Mouse (Mus musculus) hindbrain, embryonic 11.5 days (tissue): ENCODE data around the gene Mrpl9. TPM values are rescaled to one million over a fixed set of nuclear protein-coding genes. Genes with fewer than 3 reads are reported as not detected.
A peak's percentile ranks its signal among the peaks of the same experiment; 100 is the strongest.

ENCODE experiments used
- ATAC-seq: fragments of 200-750 bp; cut with Nextera tagmentation; 2 replicates; pipeline ENCODE4 v1.8.0; 2017; ENCODE audit warnings: mild to moderate bottlenecking, moderate TSS enrichment, moderate library complexity; ENCODE audit not compliant: low FRiP score
- DNase-seq: peaks from one replicate; pipeline ENCODE4 v3.0.0-alpha.2; 2015; ENCODE audit warnings: low spot score
- H3K27ac ChIP-seq: fragments of 300-500 bp; sonication (generic); 2 replicates; pipeline ENCODE4 v1.5.1; 2014; ENCODE audit warnings: mild to moderate bottlenecking, low read depth, low read length
- H3K27me3 ChIP-seq: fragments of 300-500 bp; sonication (generic); 2 replicates; pipeline ENCODE4 v1.6.1; 2014; ENCODE audit warnings: mild to moderate bottlenecking, low read length, moderate library complexity, mixed read lengths; ENCODE audit not compliant: control insufficient read depth, insufficient read depth
- H3K36me3 ChIP-seq: fragments of 300-500 bp; sonication (generic); 2 replicates; pipeline ENCODE4 v1.6.1; 2014; ENCODE audit warnings: mild to moderate bottlenecking, low read length, moderate library complexity, mixed read lengths; ENCODE audit not compliant: control insufficient read depth, insufficient read depth
- H3K4me1 ChIP-seq: fragments of 300-500 bp; sonication (generic); replicated peaks from 2 replicates; pipeline ENCODE4 v1.6.1; 2014; ENCODE audit warnings: low read length, mixed read lengths; ENCODE audit not compliant: control insufficient read depth, insufficient read depth
- H3K4me2 ChIP-seq: fragments of 300-500 bp; sonication (generic); replicated peaks from 2 replicates; pipeline ENCODE4 v1.6.1; 2014; ENCODE audit warnings: mild to moderate bottlenecking, low read depth, low read length
- H3K4me3 ChIP-seq: fragments of 300-500 bp; sonication (generic); 2 replicates; pipeline ENCODE4 v1.5.1; 2014; ENCODE audit warnings: low read depth, low read length
- H3K9ac ChIP-seq: fragments of 300-500 bp; sonication (generic); 2 replicates; pipeline ENCODE4 v1.6.1; 2014; ENCODE audit warnings: low read depth, low read length
- H3K9me3 ChIP-seq: fragments of 300-500 bp; sonication (generic); 2 replicates; pipeline ENCODE4 v1.6.1; 2016; ENCODE audit warnings: low read length; ENCODE audit not compliant: control insufficient read depth
- WGBS: fragments of 180-500 bp; shearing (Covaris S2); extraction: QIAGEN DNeasy Blood & Tissue Kit; methylation state at CpG from one replicate; pipeline ENCODE4 v1.1.7; 2014; 5-methylcytosine and 5-hydroxymethylcytosine counted together
- polyA plus RNA-seq: library from polyadenylated mRNA; unstranded; fragments of >200 nt; fragmentation: Nextera tagmentation; extraction: Ambion mirVana; gene quantifications from 2 replicates; pipeline ENCODE4 v1.2.1, GENCODE M21; 2014

Mrpl9 gene
- polyA plus RNA-seq, result 70.5 and 72.1 TPM in 2 replicates

- peaks cover 2% of the 10 kb centered on the region; the same call in 1 of the 2 replicates for H3K4me1 ChIP-seq
- ATAC-seq (peak; percentile 98), DNase-seq (peak; percentile 98)
- peak within 1 kb of the TSS; percentile 86 for H3K9ac ChIP-seq
- H3K27me3 ChIP-seq, result no peaks in the 10 kb centered on the region
- 1% methylated on average over 39 of the region's 39 CpGs for WGBS
- peak within 1 kb of the TSS; percentile 46 for H3K4me2 ChIP-seq
- H3K9me3 ChIP-seq, result no peaks in the 10 kb centered on the region
- peak within 1 kb of the TSS; percentile 55; the same call in 1 of the 2 replicates for H3K27ac ChIP-seq
- peak within 1 kb of the TSS; percentile 74 for H3K4me3 ChIP-seq
- H3K36me3 ChIP-seq, result peaks cover 7% of the 10 kb centered on the region
Measured at GRCm38 (mm10) chr3:94442951-94443596, at the start of gene Mrpl9. Mrpl9 (plus strand) TSS chr3:94443318.

GRCm38 (mm10) chr3:94396336-94396735, 46.8 kb upstream of the Mrpl9 start:
- Histone ChIP-seq H3K9me3 (no peaks in the 10 kb centered on the region), H3K27ac (no peak overlapping the region), H3K4me3 (no peak overlapping the region), H3K4me1 (peaks cover 4% of the 10 kb centered on the region; the same call in 1 of the 2 replicates), H3K27me3 (no peaks in the 10 kb centered on the region), H3K36me3 (no peaks in the 10 kb centered on the region), H3K4me2 (no peak overlapping the region), H3K9ac (no peak overlapping the region)
- WGBS, result 84% methylated on average over 1 of the region's 1 CpGs
- no peak for DNase-seq
- ATAC-seq, result no peak

DNA sequence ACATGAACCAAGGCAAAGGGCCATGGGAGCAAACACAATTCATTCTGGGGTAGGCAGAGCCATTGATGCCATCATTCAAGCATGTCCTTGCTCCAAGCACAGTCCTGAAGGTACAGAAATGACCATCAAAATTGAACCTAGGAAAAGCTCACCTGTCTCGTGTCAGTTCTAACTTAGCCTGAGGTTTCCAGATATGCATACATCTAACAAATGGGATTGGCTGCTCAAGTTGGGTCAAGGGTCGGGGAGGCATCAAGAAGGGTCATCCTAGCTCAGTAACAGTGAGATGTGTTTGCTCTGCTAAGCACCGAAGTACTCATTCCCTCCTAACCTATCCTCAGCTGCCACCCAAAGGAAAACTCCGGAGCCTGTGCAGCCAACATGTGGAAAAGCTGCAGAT, 46.3 kb upstream of the Mrpl9 start:
- Histone ChIP-seq H3K4me1 (peaks cover 4% of the 10 kb centered on the region; the same call in 1 of the 2 replicates), H3K9ac (no peak overlapping the region), H3K9me3 (no peaks in the 10 kb centered on the region), H3K4me3 (no peak overlapping the region), H3K4me2 (no peak overlapping the region), H3K36me3 (no peaks in the 10 kb centered on the region), H3K27ac (no peak overlapping the region), H3K27me3 (no peaks in the 10 kb centered on the region)
- 81% methylated on average over 4 of the region's 4 CpGs for WGBS
- no peak for DNase-seq
- ATAC-seq, result no peak

- Histone ChIP-seq H3K4me2 (peak within 1 kb of the TSS; percentile 67), H3K27me3 (no peaks in the 10 kb centered on the region), H3K9ac (peak within 1 kb of the TSS; percentile 59), H3K27ac (0 out of 2 replicates have a peak within 1 kb of the TSS, but pooled peaks have one; percentile 39), H3K9me3 (no peaks in the 10 kb centered on the region), H3K36me3 (no peaks in the 10 kb centered on the region), H3K4me3 (peak within 1 kb of the TSS; percentile 32), H3K4me1 (peaks cover 4% of the 10 kb centered on the region; the same call in 1 of the 2 replicates)
- ATAC-seq, result no peak
- WGBS, result 70% methylated on average over 6 of the region's 6 CpGs
- DNase-seq, result no peak
Measured at GRCm38 (mm10) chr3:94398217-94398616, 44.9 kb upstream of the Mrpl9 start, which contains the start of gene Lingo4. Lingo4 (plus strand) TSS chr3:94398517.

- H3K9me3 ChIP-seq, result no peaks in the 10 kb centered on the region
- ATAC-seq (peak; percentile 67), DNase-seq (peak; percentile 66)
- under 1% methylated on average over 20 of the region's 20 CpGs for WGBS
- H3K9ac ChIP-seq, result peak overlapping the region; percentile 59
- H3K36me3 ChIP-seq, result no peaks in the 10 kb centered on the region
- peak overlapping the region; percentile 32 for H3K4me3 ChIP-seq
- H3K4me2 ChIP-seq, result peak overlapping the region; percentile 67
- 0 out of 2 replicates have a peak overlapping the region, but pooled peaks have one; percentile 39 for H3K27ac ChIP-seq
- no peaks in the 10 kb centered on the region for H3K27me3 ChIP-seq
- peaks cover 4% of the 10 kb centered on the region; the same call in 1 of the 2 replicates for H3K4me1 ChIP-seq
Measured at GRCm38 (mm10) chr3:94398943-94399481, 44.1 kb upstream of the Mrpl9 start.

- no peak overlapping the region; the same call in 1 of the 2 replicates for H3K4me3 ChIP-seq
- peak overlapping the region; percentile 43; the same call in 1 of the 2 replicates for H3K27ac ChIP-seq
Measured at GRCm38 (mm10) chr3:94399663-94400310, 43.3 kb upstream of the Mrpl9 start.

DNA sequence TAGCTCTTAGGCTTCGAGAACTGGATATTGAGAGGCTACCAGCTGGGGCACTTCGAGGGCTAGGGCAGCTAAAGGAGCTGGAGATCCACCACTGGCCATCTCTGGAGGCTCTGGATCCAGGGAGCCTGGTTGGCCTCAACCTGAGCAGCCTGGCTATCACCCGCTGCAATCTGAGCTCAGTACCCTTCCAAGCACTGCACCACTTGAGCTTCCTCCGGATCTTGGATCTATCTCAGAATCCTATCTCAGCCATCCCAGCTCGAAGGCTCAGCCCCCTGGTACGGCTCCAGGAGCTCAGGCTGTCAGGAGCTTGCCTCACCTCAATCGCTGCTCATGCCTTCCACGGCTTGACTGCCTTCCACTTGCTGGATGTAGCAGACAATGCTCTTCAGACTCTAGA, 40.7 kb upstream of the Mrpl9 start:
- Histone ChIP-seq H3K27me3 (no peaks in the 10 kb centered on the region; the same call in 1 of the 2 replicates), H3K9ac (no peak overlapping the region), H3K4me1 (peaks cover 7% of the 10 kb centered on the region; the same call in 1 of the 2 replicates), H3K4me3 (no peak overlapping the region), H3K4me2 (no peak overlapping the region), H3K9me3 (no peaks in the 10 kb centered on the region), H3K27ac (no peak overlapping the region), H3K36me3 (no peaks in the 10 kb centered on the region)
- no peak for DNase-seq
- WGBS, result 80% methylated on average over 8 of the region's 8 CpGs
- no peak for ATAC-seq

More at GRCm38 (mm10) chr3:94399663-94400310, 43.3 kb upstream of the Mrpl9 start:
- H3K27me3 ChIP-seq, result no peaks in the 10 kb centered on the region; the same call in 1 of the 2 replicates
- peaks cover 7% of the 10 kb centered on the region; the same call in 1 of the 2 replicates for H3K4me1 ChIP-seq
- ATAC-seq, result peak; percentile 55
- H3K9me3 ChIP-seq, result no peaks in the 10 kb centered on the region
- DNase-seq, result peak; percentile 51
- peak overlapping the region; percentile 12; the same call in 1 of the 2 replicates for H3K9ac ChIP-seq
- H3K36me3 ChIP-seq, result no peaks in the 10 kb centered on the region
- WGBS, result 14% methylated on average over 5 of the region's 5 CpGs
- H3K4me2 ChIP-seq, result peak overlapping the region; percentile 67

DNA sequence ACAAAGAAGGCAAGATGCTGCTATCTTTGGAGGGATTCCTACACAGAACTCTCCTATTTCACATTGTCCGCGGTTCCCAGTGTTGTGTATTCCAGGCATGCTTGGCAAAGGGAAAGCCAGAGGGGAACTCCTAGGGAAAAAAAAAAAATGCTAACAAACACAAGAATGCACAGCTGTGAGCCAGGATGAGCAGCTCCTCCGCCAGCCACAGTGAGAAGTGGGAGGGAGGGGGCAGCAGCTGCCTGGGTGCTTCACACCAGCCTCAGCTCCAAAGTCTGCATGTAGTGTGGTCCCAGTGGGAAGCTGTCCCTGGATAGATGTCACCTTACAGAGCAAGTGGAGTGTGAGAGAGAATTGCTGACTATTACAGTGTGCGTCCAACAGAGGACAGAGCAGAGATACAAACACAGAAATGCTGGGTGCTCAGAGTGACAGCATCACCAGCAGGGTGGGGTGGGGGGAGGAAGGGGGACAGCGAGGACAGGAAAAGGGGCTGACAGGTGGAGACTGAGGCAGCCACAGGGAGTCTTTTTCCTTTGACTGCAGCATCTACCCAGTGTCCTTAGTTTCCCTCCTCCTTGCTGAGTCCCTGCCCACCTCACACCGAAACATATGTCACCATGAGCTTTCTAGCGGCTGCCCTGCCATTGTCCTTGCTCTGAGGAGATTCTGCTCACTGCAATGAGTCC, 38.6 kb upstream of the Mrpl9 start:
- no peak overlapping the region for H3K27ac ChIP-seq
- H3K4me2 ChIP-seq, result no peak overlapping the region
- no peak for DNase-seq
- ATAC-seq, result no peak
- peaks cover 7% of the 10 kb centered on the region; the same call in 1 of the 2 replicates for H3K4me1 ChIP-seq
- no peak overlapping the region for H3K9ac ChIP-seq
- no peaks in the 10 kb centered on the region; the same call in 1 of the 2 replicates for H3K27me3 ChIP-seq
- no peaks in the 10 kb centered on the region for H3K36me3 ChIP-seq
- 14% methylated on average over 7 of the region's 7 CpGs for WGBS
- H3K9me3 ChIP-seq, result no peaks in the 10 kb centered on the region
- no peak overlapping the region for H3K4me3 ChIP-seq
